Mouse (Mus musculus): ENCODE measurements around the gene Lins1.

Gene Lins1

DNA sequence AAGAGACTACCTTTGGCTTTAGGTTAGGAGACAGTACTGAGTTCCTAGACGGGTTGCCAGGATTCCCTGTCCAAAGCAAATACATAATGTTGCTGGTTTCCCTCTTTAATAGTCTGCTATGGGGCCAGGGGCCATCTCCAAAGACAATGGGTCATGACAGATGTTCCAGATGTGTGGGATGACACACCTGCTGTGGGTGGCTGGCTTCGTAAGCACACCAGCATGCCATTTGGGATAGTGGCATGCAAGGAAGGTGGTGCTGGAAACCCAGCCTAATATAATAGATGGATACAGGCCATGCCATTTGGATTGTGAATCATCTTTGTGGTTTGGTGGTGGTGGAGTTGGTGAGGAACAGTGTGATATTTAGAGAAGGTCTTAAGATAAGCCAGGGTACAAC lies 39.5 kb downstream of the Lins1 start:
- in situ Hi-C loops (cut with MboI, MseI), result no loop called here

DNA sequence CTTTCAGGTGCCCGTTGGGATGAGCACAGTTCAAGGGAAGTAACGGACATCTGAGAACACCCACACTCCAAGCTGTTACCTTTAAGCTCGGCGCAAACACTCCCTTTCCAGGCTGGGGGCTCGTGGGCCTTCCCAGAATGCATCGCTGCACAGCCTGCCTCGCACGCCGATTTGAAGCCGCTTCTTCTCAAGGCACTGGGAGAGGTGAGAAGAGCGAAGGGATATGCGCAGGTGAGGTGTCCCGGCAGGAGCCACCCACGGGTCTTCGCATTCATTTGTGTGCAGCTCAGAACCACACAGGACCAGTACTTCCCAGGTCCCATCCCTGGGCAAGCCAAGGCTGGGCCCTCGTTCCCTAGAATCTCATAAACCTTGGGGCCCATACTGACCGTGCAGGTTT lies 43.7 kb downstream of the Lins1 start:
- in situ Hi-C loops (cut with MboI, MseI), result no loop called here

DNA sequence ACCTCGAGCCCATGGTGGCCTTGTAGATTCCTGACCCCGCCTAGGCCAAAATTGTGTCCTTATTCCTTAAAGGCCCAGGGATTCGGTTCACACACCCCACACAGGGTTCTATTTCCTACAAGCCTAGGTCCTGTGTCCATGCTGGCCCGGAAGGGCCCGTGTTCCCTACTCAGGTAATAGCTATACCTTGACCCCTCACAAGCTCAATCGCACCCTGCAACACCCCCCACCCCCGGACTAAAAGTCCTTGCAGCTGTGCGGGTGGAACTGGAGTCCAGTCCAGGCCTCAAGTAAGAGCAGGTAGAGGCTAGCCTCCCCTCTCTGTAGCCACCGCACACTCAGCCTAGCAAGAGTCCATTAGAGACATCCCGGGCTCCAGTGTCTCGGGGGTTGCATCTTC lies 44.2 kb downstream of the Lins1 start:
- in situ Hi-C loops (cut with MboI, MseI), result no loop called here

DNA sequence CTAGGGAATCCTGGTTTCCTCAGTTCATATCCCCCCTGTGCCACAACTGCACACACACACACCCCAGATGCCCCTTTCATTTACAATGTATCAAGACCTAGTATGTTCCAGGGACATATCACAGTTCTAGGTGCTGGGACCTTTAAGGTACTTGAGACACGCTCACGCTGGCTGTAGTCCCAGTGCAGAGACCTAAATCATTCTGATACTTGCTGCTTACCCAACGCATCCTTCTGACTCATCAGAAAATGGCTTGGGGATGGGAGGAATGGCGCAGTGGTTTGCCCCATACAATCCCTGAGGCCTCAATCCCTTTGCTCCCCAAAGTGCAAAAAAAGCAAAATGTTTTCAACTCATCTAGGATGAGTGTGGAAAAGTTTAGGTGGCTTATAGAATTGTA lies 44.8 kb downstream of the Lins1 start:
- in situ Hi-C loops (cut with MboI, MseI), result no loop called here

DNA sequence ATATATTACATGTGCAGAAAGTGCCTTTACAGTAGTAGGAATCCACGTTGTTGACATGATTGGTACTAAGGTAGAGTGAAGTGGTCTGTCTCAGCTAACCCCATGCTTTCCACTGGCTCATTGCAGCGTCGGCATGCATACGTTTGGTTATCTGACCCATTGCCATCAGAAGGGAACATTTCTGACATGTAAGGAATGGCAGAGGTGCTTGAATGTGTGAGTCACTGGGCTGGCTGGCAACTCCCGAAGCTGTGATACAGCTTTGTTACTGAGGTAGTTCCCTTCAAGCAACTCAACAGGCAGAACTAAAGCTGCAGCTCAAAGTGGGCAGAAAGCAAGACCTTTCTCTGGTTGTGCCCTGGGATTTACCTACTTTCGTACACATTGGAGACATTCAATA lies 45.3 kb downstream of the Lins1 start:
- in situ Hi-C loops (cut with MboI, MseI), result no loop called here

DNA sequence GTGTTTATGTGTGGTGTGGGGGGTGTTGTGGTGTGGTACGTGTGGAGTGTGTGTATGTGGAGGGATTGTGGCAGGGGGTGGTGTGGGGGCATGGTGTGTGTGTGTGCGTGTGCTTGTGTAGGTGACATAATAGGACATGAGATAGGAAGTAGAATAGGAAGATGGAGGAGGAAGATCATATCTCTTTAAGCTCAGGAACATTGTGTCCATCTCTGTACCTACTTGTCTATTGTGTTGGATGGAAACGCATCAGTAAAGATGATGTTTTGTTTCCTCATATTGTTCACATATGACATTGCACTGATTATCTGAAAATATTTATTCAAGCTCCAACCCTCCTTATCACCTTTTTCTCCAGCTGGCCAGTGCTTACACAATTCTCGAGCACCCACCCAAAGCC lies 47.7 kb downstream of the Lins1 start:
- in situ Hi-C loops (cut with MboI, MseI), result no loop called here

DNA sequence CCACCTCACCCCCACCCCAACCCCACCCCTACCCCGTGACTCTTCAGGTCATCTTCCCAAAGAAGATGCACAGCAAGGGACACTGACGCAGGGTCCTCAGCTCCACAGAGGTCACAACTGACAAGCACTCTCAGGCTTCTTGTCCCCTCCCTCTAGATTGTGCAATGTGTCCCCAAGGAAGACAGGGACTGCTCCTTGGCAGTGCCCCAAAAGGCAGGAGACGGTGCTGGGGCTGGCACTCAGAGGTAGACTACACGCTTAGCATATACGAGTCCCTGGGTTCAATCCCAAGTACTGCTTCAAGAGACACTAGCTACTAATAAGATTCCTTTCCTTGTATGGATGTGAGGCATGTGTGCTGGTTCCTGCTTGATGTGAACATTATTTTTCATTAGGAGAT lies 51.3 kb downstream of the Lins1 start:
- in situ Hi-C loops (cut with MboI, MseI), result no loop called here

DNA sequence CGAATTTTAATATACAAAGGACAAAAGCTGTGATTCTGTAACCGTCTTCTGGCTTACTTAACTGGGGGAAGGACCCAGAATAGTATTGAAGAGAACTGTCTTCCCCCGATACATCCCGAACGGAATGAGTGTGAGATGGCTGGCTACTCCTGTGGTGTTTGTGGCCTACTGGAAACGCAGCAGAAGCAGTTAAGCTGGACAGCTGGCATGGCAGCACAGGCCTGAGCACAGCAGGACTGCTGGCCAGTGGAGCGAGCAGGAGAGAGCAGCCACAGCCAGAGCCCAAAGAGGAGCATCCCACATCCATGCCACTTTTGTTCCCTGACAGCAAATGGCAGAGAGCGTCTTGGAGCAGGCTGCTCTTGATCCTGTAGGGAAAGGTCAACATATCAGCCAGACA lies 51.7 kb downstream of the Lins1 start:
- in situ Hi-C loops (cut with MboI, MseI), result no loop called here

DNA sequence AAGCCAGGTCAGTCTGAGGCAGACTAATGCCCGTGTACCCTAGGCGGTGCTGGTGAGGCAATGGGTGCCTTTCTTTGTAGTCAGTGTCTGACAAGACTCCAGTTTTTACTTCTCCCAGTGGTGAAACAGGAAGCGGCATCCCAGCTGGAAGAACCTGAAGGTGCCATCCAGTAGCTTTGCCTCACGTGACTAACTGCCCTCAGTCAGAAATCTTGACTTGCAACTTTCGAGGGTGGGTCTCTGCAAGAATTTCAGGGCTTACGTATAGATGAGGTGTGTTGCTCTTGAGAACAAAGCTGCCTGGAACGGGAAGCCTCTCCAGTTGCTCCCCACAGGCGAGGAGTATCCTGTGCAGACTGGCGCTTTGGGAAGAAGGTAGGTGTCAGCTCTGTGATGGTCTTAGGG lies 53.7 kb downstream of the Lins1 start, which contains the start of gene Cers3:
Gene Cers3, plus strand, starts transcription at position 128 of the 405 bp plus-strand sequence.
- in situ Hi-C loops (cut with MboI, MseI), result no loop called here

DNA sequence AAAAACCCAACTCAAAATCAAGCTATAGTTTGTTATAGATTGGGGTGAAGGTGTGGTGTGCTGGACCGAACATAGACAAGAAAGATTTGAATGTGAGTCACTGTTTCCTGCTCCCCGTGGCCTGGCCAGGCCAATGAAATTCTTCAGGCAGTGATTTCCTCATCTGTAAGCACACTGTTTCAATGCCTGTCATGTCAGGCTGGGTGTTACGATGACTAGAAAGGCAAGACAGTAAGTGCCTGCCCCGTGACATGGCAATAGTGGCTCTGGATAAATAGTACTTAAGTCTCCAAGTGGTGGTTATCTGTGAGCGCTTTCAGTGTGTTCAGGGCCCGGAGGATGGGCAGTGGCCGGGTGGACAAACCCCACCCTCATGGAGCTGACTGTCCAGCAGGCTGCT lies 57.3 kb downstream of the Lins1 start:
- in situ Hi-C loops (cut with MboI, MseI), result no loop called here

DNA sequence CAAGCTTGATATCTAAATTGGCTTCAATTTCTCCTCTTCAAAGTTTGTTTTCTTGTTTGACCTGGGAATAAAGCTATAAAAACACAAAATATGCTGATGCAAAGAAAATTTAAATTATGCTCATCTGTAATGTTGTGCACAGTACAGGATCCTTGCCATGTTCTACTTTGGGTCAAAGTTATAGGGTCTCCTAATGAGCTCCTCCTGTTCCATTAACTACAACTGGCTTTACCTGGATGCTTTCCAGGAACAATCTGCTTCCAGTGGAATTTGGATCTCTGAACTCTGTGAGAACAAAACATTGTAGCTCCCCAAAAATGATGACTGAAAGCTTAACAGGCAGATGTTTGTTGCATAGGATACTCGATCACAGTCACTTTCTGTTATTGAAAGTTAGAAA lies 60.3 kb downstream of the Lins1 start:
- in situ Hi-C loops (cut with MboI, MseI), result no loop called here

DNA sequence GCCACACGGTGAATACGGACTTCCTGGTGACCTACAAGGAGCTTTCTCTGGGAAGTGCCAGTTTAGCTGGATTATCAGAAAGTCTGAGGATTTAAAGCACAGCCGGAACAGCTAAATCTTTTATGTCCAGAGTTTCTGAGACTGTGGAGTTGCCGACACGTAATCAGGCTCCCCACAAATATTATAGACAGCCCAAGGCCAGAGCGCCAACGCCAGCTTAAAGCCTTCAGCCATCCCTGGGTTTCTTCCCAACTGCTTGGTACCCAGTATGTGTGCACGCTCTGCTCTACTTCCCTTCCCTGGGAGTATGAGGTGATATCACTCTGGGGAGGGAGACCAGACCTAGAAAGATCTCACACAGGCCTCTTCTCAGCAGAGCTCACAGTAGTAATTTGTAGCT lies 64.1 kb downstream of the Lins1 start:
- in situ Hi-C loops (cut with MboI, MseI), result no loop called here

DNA sequence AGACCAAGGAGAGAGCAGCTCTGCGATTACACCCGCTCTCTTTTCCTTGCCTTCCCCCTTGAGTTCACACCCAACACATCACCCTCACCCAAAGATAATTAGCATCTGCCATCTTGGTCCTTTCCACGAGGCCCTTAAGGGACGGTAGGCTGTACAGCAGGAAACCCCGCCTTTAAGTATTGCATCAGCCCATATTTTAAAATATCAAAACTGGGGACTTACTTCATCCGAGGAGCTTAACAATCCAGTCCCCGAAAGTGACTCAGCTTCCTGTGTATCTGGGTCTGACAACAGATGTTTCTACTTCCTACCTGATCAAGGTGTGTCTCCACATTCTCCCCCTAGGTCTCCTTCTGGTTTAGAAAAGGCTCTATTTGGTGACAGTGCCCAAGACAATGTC lies 65.9 kb downstream of the Lins1 start:
- in situ Hi-C loops (cut with MboI, MseI), result no loop called here

Data from regulatory T cell (primary cell).